Mouse (Mus musculus): ENCODE measurements around the gene Rho. TPM values are rescaled to one million over a fixed set of nuclear protein-coding genes. Genes with fewer than 3 reads are reported as not detected.

The Rho gene
- polyA plus RNA-seq (2017; shearing (Covaris generic)) = not detected

DNA sequence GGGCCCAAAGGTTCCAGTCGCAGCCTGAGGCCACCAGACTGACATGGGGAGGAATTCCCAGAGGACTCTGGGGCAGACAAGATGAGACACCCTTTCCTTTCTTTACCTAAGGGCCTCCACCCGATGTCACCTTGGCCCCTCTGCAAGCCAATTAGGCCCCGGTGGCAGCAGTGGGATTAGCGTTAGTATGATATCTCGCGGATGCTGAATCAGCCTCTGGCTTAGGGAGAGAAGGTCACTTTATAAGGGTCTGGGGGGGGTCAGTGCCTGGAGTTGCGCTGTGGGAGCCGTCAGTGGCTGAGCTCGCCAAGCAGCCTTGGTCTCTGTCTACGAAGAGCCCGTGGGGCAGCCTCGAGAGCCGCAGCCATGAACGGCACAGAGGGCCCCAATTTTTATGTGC is at the start of gene Rho:
Gene Rho, plus strand, starts transcription at position 110 of the 400 bp plus-strand sequence.

GRCm38 (mm10) chr6:115944638-115945037 is 13.1 kb downstream of the Rho start, which contains the start of gene H1foo:
Gene H1foo (plus strand): TSS chr6:115944938.

Other genes starting within 250 kb of the Rho start
- not detected for gene Tmem40, start 169.3 kb upstream of the Rho start, polyA plus RNA-seq (2017; shearing (Covaris generic))
- gene Cand2, start 157.2 kb upstream of the Rho start, polyA plus RNA-seq (2017; shearing (Covaris generic)) = 8.4 TPM
- gene Rpl32, start 123.0 kb upstream of the Rho start, polyA plus RNA-seq (2017; shearing (Covaris generic)) = 3,915 TPM
- 0.15 TPM for gene Efcab12, start 93.3 kb upstream of the Rho start, polyA plus RNA-seq (2017; shearing (Covaris generic))
- gene Mbd4, start 78.4 kb upstream of the Rho start, polyA plus RNA-seq (2017; shearing (Covaris generic)) = 13.6 TPM
- 3.3 TPM for gene Ift122, start 78.3 kb upstream of the Rho start, polyA plus RNA-seq (2017; shearing (Covaris generic))
- gene H1foo, start 13.2 kb downstream of the Rho start, polyA plus RNA-seq (2017; shearing (Covaris generic)) = not detected
- gene Plxnd1, start 63.3 kb downstream of the Rho start, polyA plus RNA-seq (2017; shearing (Covaris generic)) = 1.6 TPM